ENCODE assay signal across 12 mouse cellular contexts in the genomic region with DNA sequence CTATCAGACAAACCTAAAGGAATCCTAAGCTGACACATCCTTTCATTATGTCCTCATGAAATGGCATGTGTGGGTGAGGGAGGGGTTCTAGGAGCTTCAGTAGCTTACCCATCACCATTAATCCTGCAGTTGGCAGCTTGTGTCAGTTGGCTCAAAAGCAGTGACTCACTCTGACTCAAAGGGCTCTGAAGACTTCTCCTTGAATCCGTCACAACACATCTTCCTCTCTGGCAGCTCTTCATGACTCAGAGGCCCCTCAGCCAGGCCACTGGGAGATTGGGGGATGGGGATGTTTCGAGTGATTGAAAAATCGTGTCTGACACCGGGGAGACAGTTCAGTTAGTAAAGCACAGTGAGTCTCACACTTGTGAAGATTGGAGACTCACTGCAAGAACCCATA.
DNase-seq lines count a peak whose midpoint lies in the region; ATAC-seq lines count a peak whose summit lies in the region.
"Had no signal": no experiment of that assay in that cellular context is flagged by ENCODE, and none has a peak within 500 bp of the region (broad histone marks: within the 10 kb centered on the region; RNA-seq: fewer than 3 reads in every experiment).

No protein-coding gene starts in this region.

- no peak for DNase-seq in hindbrain, embryonic 10.5 days (ENCODE audit: low spot score)
- no peak for DNase-seq in hindbrain, embryonic 14.5 days (ENCODE audit: low spot score)
- peak; percentile 98 for DNase-seq in 416B (ENCODE audit: low read depth)
- peak; percentile 92 for DNase-seq in Muller cell, postnatal 12 days (ENCODE audit: inconsistent ontology term)
- DNase-seq in kidney, adult 18-20 months = no peak
- no peak for DNase-seq in kidney, postnatal 4 days
- no peak for DNase-seq in midbrain, embryonic 14.5 days
- DNase-seq: embryo, embryonic 11 days had no signal

- H3K4me3 ChIP-seq in hindbrain, embryonic 10.5 days = no peak overlapping the region
- no peak overlapping the region for H3K4me3 ChIP-seq in hindbrain, embryonic 14.5 days (replicated peaks; ENCODE audit: low read length)
- H3K4me3 ChIP-seq in embryonic facial prominence, embryonic 15.5 days (replicated peaks) = no peak overlapping the region
- H3K4me3 ChIP-seq in midbrain, embryonic 14.5 days (replicated peaks; ENCODE audit: low read depth, low read length) = no peak overlapping the region
- H3K4me3 ChIP-seq: forebrain, embryonic 13.5 days; heart, embryonic 12.5 days had no signal

- 72% methylated on average over 4 of the region's 4 CpGs for WGBS in hindbrain, embryonic 10.5 days
- WGBS in hindbrain, embryonic 14.5 days = 69% methylated on average over 4 of the region's 4 CpGs
- WGBS in embryonic facial prominence, embryonic 15.5 days = 38% methylated on average over 4 of the region's 4 CpGs
- 77% methylated on average over 4 of the region's 4 CpGs for WGBS in midbrain, embryonic 14.5 days

- H3K4me1 ChIP-seq in hindbrain, embryonic 10.5 days (replicated peaks) = peaks cover 30% of the 10 kb centered on the region
- peaks cover under 1% of the 10 kb centered on the region; the same call in 1 of the 2 replicates for H3K4me1 ChIP-seq in hindbrain, embryonic 14.5 days (replicated peaks; ENCODE audit: control insufficient read depth, insufficient read depth, low read length)
- peaks cover 47% of the 10 kb centered on the region for H3K4me1 ChIP-seq in embryonic facial prominence, embryonic 15.5 days
- 0 out of 2 replicates have a peak, but pooled peaks cover 5% of the 10 kb centered on the region for H3K4me1 ChIP-seq in midbrain, embryonic 14.5 days (ENCODE audit: control insufficient read depth, insufficient read depth, low read length)

- H3K27me3 ChIP-seq in hindbrain, embryonic 10.5 days (ENCODE audit: insufficient read depth, poor library complexity, severe bottlenecking) = no peaks in the 10 kb centered on the region
- H3K27me3 ChIP-seq in hindbrain, embryonic 14.5 days (ENCODE audit: control insufficient read depth, insufficient read depth, low read length) = no peaks in the 10 kb centered on the region
- H3K27me3 ChIP-seq in embryonic facial prominence, embryonic 15.5 days = no peaks in the 10 kb centered on the region
- no peaks in the 10 kb centered on the region for H3K27me3 ChIP-seq in midbrain, embryonic 14.5 days (ENCODE audit: control insufficient read depth, insufficient read depth, low read length)
- H3K27me3 ChIP-seq: forebrain, embryonic 13.5 days; heart, embryonic 12.5 days had no signal

- no peak for ATAC-seq in hindbrain, embryonic 14.5 days (ENCODE audit: low FRiP score)
- no peak for ATAC-seq in embryonic facial prominence, embryonic 15.5 days (ENCODE audit: insufficient number of reproducible peaks, low FRiP score, low TSS enrichment, low read depth)
- no peak for ATAC-seq in midbrain, embryonic 14.5 days (ENCODE audit: low FRiP score, low TSS enrichment)
- ATAC-seq: inflammation-experienced regulatory T-cells, adult 6 months had no signal

- H3K9me3 ChIP-seq in hindbrain, embryonic 10.5 days = no peaks in the 10 kb centered on the region
- no peaks in the 10 kb centered on the region for H3K9me3 ChIP-seq in hindbrain, embryonic 14.5 days (ENCODE audit: control insufficient read depth, low read length)
- no peaks in the 10 kb centered on the region for H3K9me3 ChIP-seq in embryonic facial prominence, embryonic 15.5 days (replicated peaks)
- no peaks in the 10 kb centered on the region for H3K9me3 ChIP-seq in midbrain, embryonic 14.5 days (ENCODE audit: control insufficient read depth, low read length)

- H3K36me3 ChIP-seq in hindbrain, embryonic 10.5 days = no peaks in the 10 kb centered on the region
- H3K36me3 ChIP-seq in hindbrain, embryonic 14.5 days (replicated peaks; ENCODE audit: control insufficient read depth, insufficient read depth) = no peaks in the 10 kb centered on the region
- H3K36me3 ChIP-seq in embryonic facial prominence, embryonic 15.5 days = no peaks in the 10 kb centered on the region
- H3K36me3 ChIP-seq in midbrain, embryonic 14.5 days (ENCODE audit: control insufficient read depth, insufficient read depth, low read length) = no peaks in the 10 kb centered on the region
- H3K36me3 ChIP-seq: heart, embryonic 12.5 days had no signal

- H3K9ac ChIP-seq in hindbrain, embryonic 14.5 days = no peak overlapping the region
- no peak overlapping the region for H3K9ac ChIP-seq in embryonic facial prominence, embryonic 15.5 days
- no peak overlapping the region for H3K9ac ChIP-seq in midbrain, embryonic 14.5 days (replicated peaks; ENCODE audit: low read length)
- H3K9ac ChIP-seq: forebrain, embryonic 13.5 days; heart, embryonic 12.5 days had no signal

- H3K4me2 ChIP-seq in hindbrain, embryonic 14.5 days (replicated peaks) = no peak overlapping the region
- H3K4me2 ChIP-seq in embryonic facial prominence, embryonic 15.5 days (replicated peaks) = no peak overlapping the region
- H3K4me2 ChIP-seq in midbrain, embryonic 14.5 days (ENCODE audit: low read length) = no peak overlapping the region
- H3K4me2 ChIP-seq: forebrain, embryonic 13.5 days; heart, embryonic 12.5 days had no signal

- 0 out of 2 replicates have a peak overlapping the region, but pooled peaks have one; percentile 24 for H3K27ac ChIP-seq in hindbrain, embryonic 10.5 days
- no peak overlapping the region for H3K27ac ChIP-seq in hindbrain, embryonic 14.5 days
- peak overlapping the region; percentile 73 for H3K27ac ChIP-seq in embryonic facial prominence, embryonic 15.5 days (replicated peaks)
- no peak overlapping the region for H3K27ac ChIP-seq in midbrain, embryonic 14.5 days (replicated peaks; ENCODE audit: low read depth, low read length)
- H3K27ac ChIP-seq: forebrain, embryonic 13.5 days had no signal

Comparison
In these comparisons a context has a peak if more than half of its experiments do, and no peak if none do; other contexts are left out.
1. H3K27ac ChIP-seq: peak in hindbrain, embryonic 10.5 days (single experiment) and embryonic facial prominence, embryonic 15.5 days (single experiment); none in hindbrain, embryonic 14.5 days (single experiment) and midbrain, embryonic 14.5 days (single experiment).
2. DNase-seq: peak in 416B (single experiment) and Muller cell, postnatal 12 days (single experiment); none in hindbrain, embryonic 10.5 days (single experiment), hindbrain, embryonic 14.5 days (single experiment), kidney, adult 18-20 months (single experiment), kidney, postnatal 4 days (0 of 2) and midbrain, embryonic 14.5 days (single experiment).